Mouse (Mus musculus) ES-E14 (cell line): Measurements from ENCODE around the gene Olfr1359. TPM values are rescaled to one million over a fixed set of nuclear protein-coding genes. Genes with fewer than 3 reads are reported as not detected.
"Not testable (repeated sequence)": the region's sequence is repeated elsewhere in the genome, so short reads cannot be mapped to it uniquely, and the experiment has no call there.

Experiments used
- DNase-seq: peaks from one replicate; pipeline ENCODE4 v3.0.0-alpha.2; 2013; ENCODE audit warnings: low read depth, low spot score
- H3K27ac ChIP-seq: 2 replicates; pipeline ENCODE4 v1.5.1; 2012; ENCODE audit warnings: low read depth, mild to moderate bottlenecking, low read length, moderate library complexity, mixed read lengths; ENCODE audit not compliant: poor library complexity, insufficient read depth, severe bottlenecking
- H3K36me3 ChIP-seq: 2 replicates; pipeline ENCODE4 v1.6.1; 2012; ENCODE audit warnings: mild to moderate bottlenecking, low read length, moderate library complexity, mixed read lengths; ENCODE audit not compliant: control insufficient read depth, poor library complexity, insufficient read depth, severe bottlenecking
- H3K4me1 ChIP-seq, 2 experiments: fragments of 150-350 bp in 1 of 2; sonication (generic) in 1 of 2; 2 replicates each; pipeline ENCODE4 v1.6.1; 2012; ENCODE audit warnings: low read length in 2 of 2, mild to moderate bottlenecking in 1 of 2, mixed read lengths in 1 of 2; ENCODE audit not compliant: control insufficient read depth in 2 of 2, insufficient read depth in 2 of 2, poor library complexity in 1 of 2
- H3K4me3 ChIP-seq, 2 experiments: fragments of 150-350 bp in 1 of 2; sonication (generic) in 1 of 2; 2 replicates each; pipeline ENCODE4 v1.5.1; 2012; ENCODE audit warnings: low read length in 2 of 2, low read depth in 1 of 2, mild to moderate bottlenecking in 1 of 2, mixed read lengths in 1 of 2; ENCODE audit not compliant: insufficient read depth in 1 of 2, poor library complexity in 1 of 2, severe bottlenecking in 1 of 2
- H3K9ac ChIP-seq: 2 replicates; pipeline ENCODE4 v1.6.1; 2012; ENCODE audit warnings: low read depth, mild to moderate bottlenecking, low read length, mixed read lengths; ENCODE audit not compliant: poor library complexity, insufficient read depth, severe bottlenecking
- H3K9me3 ChIP-seq: fragments of 150-350 bp; sonication (generic); 2 replicates; pipeline ENCODE4 v1.6.1; 2012; ENCODE audit warnings: low read depth, mild to moderate bottlenecking, low read length; ENCODE audit not compliant: control insufficient read depth, insufficient read depth
- CHD2 ChIP-seq: IDR thresholded peaks from 2 replicates; pipeline ENCODE4 v1.6.1; 2014; ENCODE audit warnings: mild to moderate bottlenecking, low read depth, low read length, inconsistent platforms
- HCFC1 ChIP-seq: IDR thresholded peaks from 2 replicates; pipeline ENCODE4 v1.6.1; 2012; ENCODE audit warnings: low read length, inconsistent platforms, borderline replicate concordance; ENCODE audit not compliant: insufficient read depth
- MAFK ChIP-seq: IDR thresholded peaks from 2 replicates; pipeline ENCODE4 v1.6.1; 2014; ENCODE audit warnings: mild to moderate bottlenecking, low read depth, low read length, inconsistent platforms; ENCODE audit not compliant: insufficient read depth
- ZC3H11A ChIP-seq: IDR thresholded peaks from 2 replicates; pipeline ENCODE4 v1.6.1; 2012; ENCODE audit warnings: low read depth, mild to moderate bottlenecking, inconsistent platforms, low read length, borderline replicate concordance
- ZNF384 ChIP-seq: IDR thresholded peaks from 2 replicates; pipeline ENCODE4 v1.6.1; 2012; ENCODE audit warnings: low read depth, low read length, inconsistent platforms
- in situ Hi-C, 2 experiments: fragments of 600-800 bp; cut with MboI; formaldehyde crosslinking; loops; one replicate each; pipeline ENCODE4 v1.15.1; 2025; ENCODE audit warnings: low sequenced_read_pairs in 2 of 2, inconsistent platforms in 1 of 2; ENCODE audit not compliant: unreplicated experiment in 2 of 2
- total RNA-seq: library from RNA; depleted of rRNA; stranded (reverse); fragments of 300-350 nt; gene quantifications from 2 replicates; pipeline ENCODE4 v1.2.3, GENCODE M21; 2012

Olfr1359 gene
- total RNA-seq, 1 experiment: not detected

DNA sequence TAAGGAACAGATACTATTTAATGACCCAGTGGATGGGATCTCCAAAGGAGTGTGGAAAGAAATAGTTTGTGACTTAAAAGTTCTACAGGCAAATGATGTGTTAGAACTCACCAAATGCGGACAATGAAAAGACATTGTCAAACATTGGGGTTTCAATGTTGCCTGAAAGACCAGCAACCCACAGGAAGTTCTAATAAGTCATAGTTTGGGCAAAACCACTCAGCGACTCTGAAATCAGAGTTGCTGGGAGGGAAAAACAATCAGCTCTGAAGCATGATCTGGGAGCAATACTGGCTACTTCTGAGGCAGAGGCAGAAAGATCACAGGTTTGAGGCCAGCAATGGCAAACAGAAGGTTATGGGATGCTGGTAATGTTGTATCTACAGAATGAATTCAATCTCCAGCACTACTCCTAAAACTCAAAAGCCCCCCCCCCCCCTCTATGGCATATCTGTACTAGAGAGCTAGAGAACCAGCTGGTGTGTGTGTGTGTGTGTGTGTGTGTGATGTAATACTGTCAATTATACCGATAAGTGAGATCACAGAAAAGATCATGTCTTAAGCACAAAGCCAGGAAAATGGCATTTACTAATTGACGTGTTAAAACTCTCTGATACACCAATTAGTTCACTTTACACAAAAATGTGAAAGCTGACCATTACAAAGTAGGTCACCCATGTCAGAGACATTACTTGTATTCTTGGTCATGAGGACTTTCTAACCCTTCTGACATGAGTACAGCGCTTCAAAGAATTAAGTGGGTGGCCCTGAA is 51.7 kb downstream of the Olfr1359 start:
- in situ Hi-C loops: loop anchor here (25.0 kb wide), 2 partner anchors 288 to 1813 kb away; partner anchors contain the start of genes Hist1h1d (in 2 of the 2), Hist1h2ad (in 2 of the 2), Hist1h2ae (in 2 of the 2) and Hist1h2bf (in 2 of the 2)
- H3K9me3 ChIP-seq: no peaks in the 10 kb centered on the region
- H3K4me3 ChIP-seq: peak overlapping the region; percentile 67 to 69
- peak overlapping the region; percentile 66 for H3K9ac ChIP-seq
- 0 out of 4 replicates have a peak, but pooled peaks cover 0 to 2% of the 10 kb centered on the region in 2 experiments for H3K4me1 ChIP-seq
- H3K27ac ChIP-seq: peak overlapping the region; percentile 70; the same call in 1 of the 2 replicates
- TF ChIP-seq ZNF384: no peak
- TF ChIP-seq CHD2: no peak
- TF ChIP-seq HCFC1: no peak
- TF ChIP-seq MAFK: no peak
- TF ChIP-seq ZC3H11A: no peak
- no peaks in the 10 kb centered on the region for H3K36me3 ChIP-seq
- DNase-seq: no peak

DNA sequence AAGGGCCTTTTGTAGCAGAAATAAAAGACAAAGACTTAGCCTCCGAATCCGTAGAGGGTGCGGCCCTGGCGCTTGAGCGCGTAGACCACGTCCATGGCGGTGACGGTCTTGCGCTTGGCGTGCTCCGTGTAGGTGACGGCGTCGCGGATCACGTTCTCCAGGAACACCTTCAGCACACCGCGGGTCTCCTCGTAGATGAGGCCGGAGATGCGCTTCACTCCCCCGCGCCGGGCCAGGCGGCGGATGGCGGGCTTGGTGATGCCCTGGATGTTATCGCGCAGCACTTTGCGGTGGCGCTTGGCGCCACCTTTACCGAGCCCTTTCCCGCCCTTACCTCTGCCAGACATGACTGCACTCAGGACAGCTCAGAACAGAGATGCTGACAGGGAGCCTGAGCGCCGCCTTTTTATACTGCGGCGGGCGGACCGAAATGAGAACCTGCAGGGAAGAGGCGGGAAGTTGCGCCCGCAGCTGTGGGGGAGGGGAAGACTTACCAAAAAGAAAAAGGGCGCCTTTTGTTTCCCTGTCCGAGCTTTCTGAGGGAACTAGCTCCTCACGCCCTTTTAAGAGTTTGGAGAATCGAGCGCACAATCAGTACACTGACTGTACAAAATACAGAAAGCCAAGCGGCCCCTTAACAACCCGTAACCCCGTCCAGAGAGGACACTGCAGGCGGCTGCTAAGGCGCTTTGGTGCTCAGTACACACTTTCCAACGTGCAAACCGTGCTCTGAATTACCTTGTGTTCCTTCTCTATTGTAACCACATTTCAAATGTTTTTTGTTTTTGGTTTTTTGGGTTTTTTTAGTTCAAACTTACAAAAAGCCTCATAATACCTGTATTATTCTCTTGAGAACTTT is 52.5 kb downstream of the Olfr1359 start, which contains the start of gene Hist1h4k:
Hist1h4k (minus strand) TSS at position 347 of the 859 bp plus-strand sequence.
- peak; percentile 59; the same call in 1 of the 2 replicates for TF ChIP-seq HCFC1
- Histone ChIP-seq H3K4me3 (peak within 1 kb of the TSS; percentile 67 to 69), H3K9ac (peak within 1 kb of the TSS; percentile 85), H3K27ac (peak within 1 kb of the TSS; percentile 91)
- H3K4me1 ChIP-seq, H3K9me3 ChIP-seq, H3K36me3 ChIP-seq, in situ Hi-C loops: not testable (repeated sequence)
- peak; percentile 95 for DNase-seq

DNA sequence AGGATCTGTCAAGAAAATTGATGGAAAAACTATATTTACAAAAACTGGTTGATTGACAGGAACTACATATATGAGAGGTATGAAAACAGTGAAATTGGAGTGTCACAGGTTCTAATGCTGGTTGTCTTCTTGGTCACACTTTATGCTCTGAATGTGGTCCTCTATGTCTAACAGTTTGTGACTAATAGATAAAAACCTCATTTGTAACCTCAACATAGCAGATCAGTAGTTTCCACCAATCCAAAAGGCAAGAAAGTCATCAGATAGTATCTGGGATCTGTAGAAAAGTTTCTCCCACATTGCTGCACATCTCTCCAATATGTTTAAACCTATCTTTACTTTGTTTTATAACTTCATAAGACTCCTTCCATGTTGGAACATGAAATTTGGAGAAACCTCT is 53.5 kb downstream of the Olfr1359 start:
- in situ Hi-C loops: no loop called here
- Histone ChIP-seq H3K4me1 (0 out of 4 replicates have a peak, but pooled peaks cover 0 to 2% of the 10 kb centered on the region in 2 experiments), H3K9ac (no peak overlapping the region), H3K9me3 (no peaks in the 10 kb centered on the region), H3K4me3 (no peak overlapping the region), H3K36me3 (no peaks in the 10 kb centered on the region), H3K27ac (no peak overlapping the region)
- no peak for DNase-seq
- TF ChIP-seq ZC3H11A (no peak), HCFC1 (no peak), ZNF384 (no peak), CHD2 (no peak), MAFK (no peak)

DNA sequence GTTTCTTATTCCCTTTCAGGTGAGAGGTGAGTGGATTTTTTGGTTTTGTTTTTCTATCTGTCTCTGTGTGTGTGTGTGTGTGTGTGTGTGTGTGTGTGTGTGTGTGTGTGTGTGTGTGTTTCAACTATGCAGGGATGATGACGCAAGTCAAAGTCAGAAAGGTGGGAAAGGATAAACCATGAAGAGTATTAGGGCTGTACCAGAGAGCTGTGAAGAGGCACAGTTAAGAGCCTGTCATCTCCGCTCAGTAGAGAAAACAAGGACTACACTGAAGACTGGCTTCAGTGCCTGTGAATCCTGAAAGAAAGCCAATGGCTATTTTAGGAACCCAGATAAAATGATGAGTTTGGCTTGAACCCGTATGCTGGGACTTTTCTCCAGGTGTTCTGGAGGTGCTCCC is 53.9 kb downstream of the Olfr1359 start:
- DNase-seq: no peak
- Histone ChIP-seq H3K9ac (no peak overlapping the region), H3K9me3 (no peaks in the 10 kb centered on the region), H3K27ac (no peak overlapping the region; the same call in 1 of the 2 replicates), H3K4me3 (no peak overlapping the region), H3K36me3 (no peaks in the 10 kb centered on the region), H3K4me1 (0 out of 4 replicates have a peak, but pooled peaks cover 0 to 2% of the 10 kb centered on the region in 2 experiments)
- TF ChIP-seq CHD2: no peak
- no peak for TF ChIP-seq ZNF384
- in situ Hi-C loops: no loop called here
